Mouse (Mus musculus) brain, adult 2 months (tissue): ENCODE measurements around the gene AU041133.

Experiments
- DNase-seq: peaks from one replicate; pipeline ENCODE4 v3.0.0; 2011; ENCODE audit warnings: low read depth, low spot score

AU041133 gene

GRCm38 (mm10) chr10:82127850-82128401, at the start of gene AU041133:
TSS of gene AU041133 (plus strand) at chr10:82128013.
- DNase-seq, result peak; percentile 98

- peak; percentile 96 for DNase-seq
Measured at GRCm38 (mm10) chr10:82082728-82083621, 44.8 kb upstream of the AU041133 start, which contains the start of gene BC024063. TSS of gene BC024063 (plus strand) at chr10:82083353.

GRCm38 (mm10) chr10:82083622-82083971, 44.2 kb upstream of the AU041133 start:
- DNase-seq, result peak; percentile 1

GRCm38 (mm10) chr10:82117206-82117605, 10.6 kb upstream of the AU041133 start:
- no peak for DNase-seq

GRCm38 (mm10) chr10:82145282-82145681, 17.5 kb downstream of the AU041133 start:
- no peak for DNase-seq

- DNase-seq, result no peak
Measured at GRCm38 (mm10) chr10:82147571-82147970, 19.8 kb downstream of the AU041133 start.

- DNase-seq, result no peak
Measured at GRCm38 (mm10) chr10:82167777-82168176, 40.0 kb downstream of the AU041133 start.

GRCm38 (mm10) chr10:82169776-82170175, 42.0 kb downstream of the AU041133 start:
- no peak for DNase-seq

GRCm38 (mm10) chr10:82170808-82171207, 43.0 kb downstream of the AU041133 start:
- peak; percentile 18 for DNase-seq

GRCm38 (mm10) chr10:82178257-82179064, 50.6 kb downstream of the AU041133 start:
- DNase-seq, result peak; percentile 98
